Mouse (Mus musculus): ENCODE data around the gene Gdpgp1. TPM values are rescaled to one million over a fixed set of nuclear protein-coding genes. Genes with fewer than 3 reads are reported as not detected.

The Gdpgp1 gene
- polyA plus RNA-seq, 2 experiments: 1.1 to 1.3 TPM

- Histone ChIP-seq H3K36me3 (replicated peaks; ENCODE audit: control insufficient read depth, insufficient read depth, low read depth) (peaks cover 4% of the 10 kb centered on the region), H3K27ac (no peak overlapping the region), H3K4me1 (replicated peaks; ENCODE audit: control insufficient read depth in 2 of 2, insufficient read depth in 2 of 2, low read length in 1 of 2) (peaks cover 4 to 8% of the 10 kb centered on the region in 2 experiments), H3K4me3 (ENCODE audit: insufficient read depth in 1 of 2, low read depth in 2 of 2, low read length in 2 of 2) (no peak overlapping the region), H3K9ac (replicated peaks) (no peak overlapping the region), H3K9me3 (ENCODE audit: control insufficient read depth, low read length) (no peaks in the 10 kb centered on the region), H3K27me3 (ENCODE audit: control insufficient read depth, insufficient read depth, low read length) (no peaks in the 10 kb centered on the region), H3K4me2 (ENCODE audit: low read depth) (no peak overlapping the region)
- no peak for ATAC-seq (ENCODE audit: insufficient read depth)
- TF ChIP-seq CTCF (IDR thresholded peaks at IDR 0.05; ENCODE audit: low read depth): peak; percentile 24; the same call in 1 of the 2 replicates
- TF ChIP-seq EP300 (IDR thresholded peaks at IDR 0.05; ENCODE audit: low read depth): no peak
- no peak for DNase-seq (ENCODE audit: low read depth in 3 of 3, low spot score in 3 of 3)
- 62% methylated on average over 2 of the region's 2 CpGs for WGBS (ENCODE audit: insufficient replicate concordance)
These were observed 48.3 kb downstream of the Gdpgp1 start for GRCm38 (mm10) chr7:80280998-80281397.

DNA sequence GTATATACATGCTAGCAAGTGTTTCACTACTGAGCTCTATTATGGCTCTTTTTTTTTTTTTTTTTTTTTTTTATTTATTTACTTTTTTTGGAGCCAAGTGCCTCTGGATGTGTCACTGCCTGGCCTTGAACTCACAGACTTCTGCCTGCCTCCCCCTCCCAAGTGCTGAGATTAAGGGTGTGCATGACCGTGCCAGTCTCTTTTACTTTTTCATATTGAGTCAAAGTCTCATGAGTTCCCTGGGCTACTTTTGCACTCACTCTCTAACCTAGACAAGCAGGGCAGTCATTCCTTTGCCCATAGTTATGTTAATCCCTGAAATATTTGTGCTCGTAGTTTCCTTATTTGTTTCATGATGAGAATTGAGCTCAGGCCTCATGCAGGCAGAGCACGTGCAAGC is 49.0 kb downstream of the Gdpgp1 start:
- no peak for DNase-seq (ENCODE audit: low read depth in 3 of 3, low spot score in 3 of 3)
- TF ChIP-seq EP300 (IDR thresholded peaks at IDR 0.05; ENCODE audit: low read depth) (no peak), CTCF (IDR thresholded peaks at IDR 0.05; ENCODE audit: low read depth) (no peak)
- Histone ChIP-seq H3K36me3 (replicated peaks; ENCODE audit: control insufficient read depth, insufficient read depth, low read depth) (peaks cover 3% of the 10 kb centered on the region), H3K4me1 (replicated peaks; ENCODE audit: control insufficient read depth in 2 of 2, insufficient read depth in 2 of 2, low read length in 1 of 2) (peaks cover 4 to 6% of the 10 kb centered on the region in 2 experiments), H3K4me2 (ENCODE audit: low read depth) (no peak overlapping the region), H3K27me3 (ENCODE audit: control insufficient read depth, insufficient read depth, low read length) (no peaks in the 10 kb centered on the region), H3K4me3 (ENCODE audit: insufficient read depth in 1 of 2, low read depth in 2 of 2, low read length in 2 of 2) (no peak overlapping the region), H3K9ac (replicated peaks) (no peak overlapping the region), H3K27ac (no peak overlapping the region), H3K9me3 (ENCODE audit: control insufficient read depth, low read length) (no peaks in the 10 kb centered on the region)
- ATAC-seq (ENCODE audit: insufficient read depth): no peak
- 80% methylated on average over 3 of the region's 3 CpGs for whole genome bisulfite sequencing (ENCODE audit: insufficient replicate concordance)

DNA sequence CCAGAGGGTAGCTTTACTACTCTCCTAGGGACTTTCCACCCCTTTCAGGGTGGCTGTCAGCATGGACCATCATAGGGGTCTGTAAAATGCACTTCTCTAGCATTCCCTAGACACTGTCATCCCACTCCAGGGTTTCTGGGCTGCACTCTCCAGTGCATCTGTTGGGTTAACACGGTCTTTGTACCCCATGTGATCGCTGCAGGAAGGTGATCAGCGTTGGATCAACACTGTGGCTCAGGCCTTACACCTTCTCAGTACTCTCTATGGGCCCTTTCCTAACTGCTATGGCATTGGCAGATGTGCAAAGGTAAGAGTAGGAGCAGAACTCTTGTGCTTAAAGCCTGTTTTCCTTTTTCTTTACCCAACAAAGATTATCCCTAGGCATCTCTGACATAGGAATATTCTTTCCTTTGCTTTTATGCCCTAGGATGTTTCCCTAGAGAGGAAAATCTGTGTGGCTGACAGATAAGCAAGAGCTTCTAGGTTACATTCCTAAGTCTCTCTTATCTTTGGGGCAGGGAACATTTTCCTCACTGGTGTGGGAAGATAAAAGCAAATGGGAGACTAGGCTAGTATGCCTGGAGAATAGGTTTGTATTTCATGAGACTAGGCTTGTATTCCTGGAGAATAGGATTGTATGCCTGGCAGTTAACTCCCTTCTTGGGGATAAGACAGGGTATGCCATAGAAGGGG is 50.7 kb downstream of the Gdpgp1 start:
- Histone ChIP-seq H3K27me3 (ENCODE audit: control insufficient read depth, insufficient read depth, low read length) (no peaks in the 10 kb centered on the region), H3K9ac (replicated peaks) (peak overlapping the region; percentile 3; the same call in 1 of the 2 replicates), H3K4me1 (replicated peaks; ENCODE audit: control insufficient read depth in 2 of 2, insufficient read depth in 2 of 2, low read length in 1 of 2) (peaks cover 4 to 8% of the 10 kb centered on the region in 2 experiments), H3K27ac (no peak overlapping the region), H3K4me2 (ENCODE audit: low read depth) (peak overlapping the region; percentile 8), H3K36me3 (replicated peaks; ENCODE audit: control insufficient read depth, insufficient read depth, low read depth) (peaks cover 9% of the 10 kb centered on the region), H3K4me3 (ENCODE audit: insufficient read depth in 1 of 2, low read depth in 2 of 2, low read length in 2 of 2) (no peak overlapping the region), H3K9me3 (ENCODE audit: control insufficient read depth, low read length) (no peaks in the 10 kb centered on the region)
- ATAC-seq (ENCODE audit: insufficient read depth) (0 out of 2 replicates have a peak, but pooled peaks have one; percentile 47), DNase-seq (ENCODE audit: low read depth in 3 of 3, low spot score in 3 of 3) (peak in 1 of 3 experiments; percentile 49)
- 60% methylated on average over 3 of the region's 3 CpGs for WGBS (ENCODE audit: insufficient replicate concordance)
- TF ChIP-seq CTCF (IDR thresholded peaks at IDR 0.05; ENCODE audit: low read depth) (no peak), EP300 (IDR thresholded peaks at IDR 0.05; ENCODE audit: low read depth) (peak; percentile 51; the same call in 1 of the 2 replicates)

GRCm38 (mm10) chr7:80284391-80284790 is 51.7 kb downstream of the Gdpgp1 start:
- H3K27ac ChIP-seq: no peak overlapping the region
- no peak for ATAC-seq (ENCODE audit: insufficient read depth)
- no peak for DNase-seq (ENCODE audit: low read depth in 3 of 3, low spot score in 3 of 3)

DNA sequence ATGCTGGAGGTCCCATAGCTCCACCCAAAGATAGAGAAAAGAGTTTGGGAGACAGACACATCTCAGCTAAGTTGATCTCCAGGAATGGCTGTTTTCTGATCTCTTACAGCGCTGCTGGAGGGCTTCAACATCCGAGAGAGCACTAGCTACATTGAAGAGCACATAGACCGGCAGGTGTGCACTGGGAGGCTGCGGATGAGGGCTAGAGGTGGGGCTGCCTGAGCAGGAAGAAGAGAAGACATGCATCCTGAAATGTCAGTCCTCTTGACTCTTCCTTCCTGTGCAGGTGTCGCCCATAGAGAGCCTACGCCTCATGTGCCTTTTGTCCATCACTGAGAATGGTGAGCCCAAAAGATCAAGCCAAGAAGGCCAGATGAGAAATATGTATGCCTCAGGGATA is 53.1 kb downstream of the Gdpgp1 start:
- Histone ChIP-seq H3K9me3 (ENCODE audit: control insufficient read depth, low read length) (no peaks in the 10 kb centered on the region), H3K27me3 (ENCODE audit: control insufficient read depth, insufficient read depth, low read length) (no peaks in the 10 kb centered on the region), H3K9ac (replicated peaks) (no peak overlapping the region), H3K4me1 (replicated peaks; ENCODE audit: control insufficient read depth in 2 of 2, insufficient read depth in 2 of 2, low read length in 1 of 2) (peaks cover 4 to 8% of the 10 kb centered on the region in 2 experiments), H3K4me3 (ENCODE audit: insufficient read depth in 1 of 2, low read depth in 2 of 2, low read length in 2 of 2) (no peak overlapping the region), H3K27ac (no peak overlapping the region), H3K36me3 (replicated peaks; ENCODE audit: control insufficient read depth, insufficient read depth, low read depth) (peaks cover 9% of the 10 kb centered on the region; the same call in 1 of the 2 replicates), H3K4me2 (ENCODE audit: low read depth) (no peak overlapping the region)
- no peak for TF ChIP-seq CTCF (IDR thresholded peaks at IDR 0.05; ENCODE audit: low read depth)
- no peak for TF ChIP-seq EP300 (IDR thresholded peaks at IDR 0.05; ENCODE audit: low read depth)
- DNase-seq (ENCODE audit: low read depth in 3 of 3, low spot score in 3 of 3): no peak
- WGBS (ENCODE audit: insufficient replicate concordance): 90% methylated on average over 6 of the region's 6 CpGs
- no peak for ATAC-seq (ENCODE audit: insufficient read depth)

More at GRCm38 (mm10) chr7:80284391-80284790, 51.7 kb downstream of the Gdpgp1 start:
- TF ChIP-seq EP300 (IDR thresholded peaks at IDR 0.05; ENCODE audit: low read depth) (no peak), CTCF (IDR thresholded peaks at IDR 0.05; ENCODE audit: low read depth) (no peak)
- Histone ChIP-seq H3K27me3 (ENCODE audit: control insufficient read depth, insufficient read depth, low read length) (no peaks in the 10 kb centered on the region), H3K4me2 (ENCODE audit: low read depth) (no peak overlapping the region), H3K4me3 (ENCODE audit: insufficient read depth in 1 of 2, low read depth in 2 of 2, low read length in 2 of 2) (no peak overlapping the region), H3K9ac (replicated peaks) (no peak overlapping the region), H3K36me3 (replicated peaks; ENCODE audit: control insufficient read depth, insufficient read depth, low read depth) (peaks cover 9% of the 10 kb centered on the region; the same call in 1 of the 2 replicates), H3K4me1 (replicated peaks; ENCODE audit: control insufficient read depth in 2 of 2, insufficient read depth in 2 of 2, low read length in 1 of 2) (peaks cover 4 to 8% of the 10 kb centered on the region in 2 experiments), H3K9me3 (ENCODE audit: control insufficient read depth, low read length) (no peaks in the 10 kb centered on the region)
- WGBS (ENCODE audit: insufficient replicate concordance): 83% methylated on average over 5 of the region's 5 CpGs
